Comparison of ENCODE assay signal across 9 mouse cellular contexts in the genomic region with DNA sequence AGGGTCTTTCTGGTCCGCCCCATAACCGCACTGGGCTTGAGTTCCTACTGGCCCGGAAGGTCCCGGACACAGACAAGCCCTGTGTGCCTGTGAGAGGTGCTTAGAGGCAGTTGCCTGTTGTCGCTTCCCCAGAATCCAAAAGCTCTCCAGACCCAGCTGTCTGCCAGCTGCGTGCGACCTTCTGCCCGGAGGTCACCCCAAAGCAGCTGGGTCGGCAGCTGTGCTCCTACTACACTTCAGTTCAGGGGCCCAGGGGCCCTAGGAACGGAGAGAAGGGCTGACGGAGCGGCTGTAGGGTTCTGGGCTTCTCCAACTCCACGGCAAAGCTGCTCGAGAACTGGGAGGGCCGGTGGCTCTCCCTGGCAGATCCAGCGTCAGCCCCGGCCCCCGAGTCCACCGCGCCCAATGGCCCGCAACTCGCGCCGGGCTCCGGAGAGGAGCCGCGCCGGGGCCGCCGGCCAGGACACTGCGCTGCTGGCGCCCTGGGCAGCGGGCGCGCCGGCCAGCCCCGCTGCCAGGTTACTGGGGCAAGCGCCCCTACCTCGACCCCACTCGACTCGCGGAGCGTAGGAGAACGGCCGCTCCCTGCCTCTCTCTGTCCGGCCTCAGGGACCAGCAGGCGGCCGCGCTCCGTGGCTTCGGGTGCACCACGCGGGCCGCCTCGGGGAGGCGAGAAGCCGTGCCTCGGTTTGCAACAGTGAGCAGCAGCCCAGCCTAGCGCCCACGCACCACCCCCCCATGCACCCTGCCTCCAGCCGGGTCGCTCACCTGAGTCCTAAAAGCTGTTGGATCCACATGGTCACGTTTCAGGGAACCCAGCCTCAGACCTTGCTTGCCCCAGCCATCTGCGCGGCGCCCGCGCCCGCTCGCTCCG. TPM values are rescaled to one million over a fixed set of nuclear protein-coding genes. Genes with fewer than 3 reads are reported as not detected.
DNase-seq lines count a peak whose midpoint lies in the region; ATAC-seq lines count a peak whose summit lies in the region.
"Had no signal": no experiment of that assay in that cellular context is flagged by ENCODE, and none has a peak within 500 bp of the region (broad histone marks: within the 10 kb centered on the region; RNA-seq: fewer than 3 reads in every experiment).

No protein-coding gene starts in this region.

- intact Hi-C loops in heart, postnatal 10 days (cut with DNase I): loop anchor here (2.0 kb wide), 1 partner anchor 857 kb away; no protein-coding TSS in a partner anchor

- H3K4me2 ChIP-seq in heart, embryonic 14.5 days (ENCODE audit: low read length): peak overlapping the region; percentile 66
- H3K4me2 ChIP-seq in forebrain, embryonic 14.5 days (ENCODE audit: low read length): peak overlapping the region; percentile 95

- DNase-seq in heart, postnatal 10 days: no peak
- DNase-seq in R1 (ENCODE audit: low read depth, low spot score): peak; percentile 56
- peak; percentile 21 for DNase-seq in forebrain, embryonic 14.5 days (ENCODE audit: low spot score)
- peak; percentile 63 for DNase-seq in midbrain, embryonic 10.5 days (ENCODE audit: low spot score)
- DNase-seq in spleen, postnatal 36 days (ENCODE audit: low spot score in 2 of 2): no peak
- DNase-seq in cerebellum, adult 9-10 months: no peak
- no peak for DNase-seq in natural killer cell, adult 2 months (ENCODE audit: low spot score in 2 of 2)

- no peaks in the 10 kb centered on the region for H3K36me3 ChIP-seq in heart, embryonic 14.5 days (ENCODE audit: control insufficient read depth, insufficient read depth, low read length)
- H3K36me3 ChIP-seq in forebrain, embryonic 14.5 days (ENCODE audit: control insufficient read depth, insufficient read depth, low read length): no peaks in the 10 kb centered on the region
- H3K36me3 ChIP-seq in midbrain, embryonic 10.5 days: no peaks in the 10 kb centered on the region
- H3K36me3 ChIP-seq: G1E had no signal

- no peaks in the 10 kb centered on the region for H3K9me3 ChIP-seq in heart, embryonic 14.5 days (ENCODE audit: control insufficient read depth, low read length)
- no peaks in the 10 kb centered on the region for H3K9me3 ChIP-seq in forebrain, embryonic 14.5 days (replicated peaks; ENCODE audit: control insufficient read depth, low read length)
- H3K9me3 ChIP-seq in midbrain, embryonic 10.5 days (replicated peaks): no peaks in the 10 kb centered on the region

- no peak for ATAC-seq in heart, embryonic 14.5 days (ENCODE audit: insufficient number of reproducible peaks, insufficient read depth, low FRiP score, low read depth)
- ATAC-seq in forebrain, embryonic 14.5 days: peak; percentile 4; the same call in 1 of the 2 replicates

- peak overlapping the region; percentile 14 to 33; a peak in 3 of 4 replicates for H3K4me3 ChIP-seq in heart, embryonic 14.5 days (ENCODE audit: control insufficient read depth in 1 of 2, insufficient read depth in 1 of 2, low read depth in 1 of 2, low read length in 2 of 2)
- H3K4me3 ChIP-seq in forebrain, embryonic 14.5 days (ENCODE audit: low read depth, low read length): peak overlapping the region; percentile 54
- peak overlapping the region; percentile 75 for H3K4me3 ChIP-seq in midbrain, embryonic 10.5 days

- under 1% methylated on average over 62 of the region's 71 CpGs for WGBS in heart, embryonic 14.5 days
- under 1% methylated on average over 45 of the region's 71 CpGs for WGBS in forebrain, embryonic 14.5 days
- under 1% methylated on average over 71 of the region's 71 CpGs for WGBS in midbrain, embryonic 10.5 days

- peaks cover 3 to 12% of the 10 kb centered on the region in 2 experiments; a peak in 2 of 4 replicates for H3K4me1 ChIP-seq in heart, embryonic 14.5 days (ENCODE audit: control insufficient read depth in 2 of 2, insufficient read depth in 2 of 2, low read length in 2 of 2)
- H3K4me1 ChIP-seq in forebrain, embryonic 14.5 days (ENCODE audit: control insufficient read depth, insufficient read depth, low read length): peaks cover 22% of the 10 kb centered on the region
- H3K4me1 ChIP-seq in midbrain, embryonic 10.5 days: peaks cover 86% of the 10 kb centered on the region

- peaks cover 95% of the 10 kb centered on the region for H3K27me3 ChIP-seq in heart, embryonic 14.5 days (ENCODE audit: control insufficient read depth, insufficient read depth, low read length)
- peaks cover 28% of the 10 kb centered on the region; the same call in 1 of the 2 replicates for H3K27me3 ChIP-seq in forebrain, embryonic 14.5 days (replicated peaks; ENCODE audit: control insufficient read depth, insufficient read depth, low read length)
- peaks cover 89% of the 10 kb centered on the region for H3K27me3 ChIP-seq in midbrain, embryonic 10.5 days (ENCODE audit: low read depth, poor library complexity, severe bottlenecking)

- H3K9ac ChIP-seq in heart, embryonic 14.5 days (ENCODE audit: low read length): no peak overlapping the region; the same call in 1 of the 2 replicates
- peak overlapping the region; percentile 73 for H3K9ac ChIP-seq in forebrain, embryonic 14.5 days (ENCODE audit: low read length)

- no peak overlapping the region for H3K27ac ChIP-seq in heart, embryonic 14.5 days (replicated peaks in 1 of 2; ENCODE audit: control insufficient read depth in 1 of 2, insufficient read depth in 1 of 2, low read depth in 2 of 2, low read length in 2 of 2)
- no peak overlapping the region; the same call in 1 of the 2 replicates for H3K27ac ChIP-seq in forebrain, embryonic 14.5 days (ENCODE audit: low read depth, low read length)
- H3K27ac ChIP-seq in midbrain, embryonic 10.5 days (replicated peaks): peak overlapping the region; percentile 87

RNA-seq across cellular contexts. Expression of gene Ajap1, which starts 1.0 kb away (rescaled TPM):
- polyA plus RNA-seq in heart, embryonic 14.5 days (2014; fragmentation: Nextera tagmentation; extraction: Ambion mirVana): 0.34 TPM in 1 of 2 replicates, not detected in the other
- under 1 TPM; 0.07 to 0.29 TPM for total RNA-seq in heart, postnatal 10 days (2021)
- polyA plus RNA-seq in forebrain, embryonic 14.5 days (2014; fragmentation: Nextera tagmentation; extraction: Ambion mirVana): 3.8 and 4.4 TPM in 2 replicates
- polyA plus RNA-seq in midbrain, embryonic 10.5 days (2016; fragmentation: Nextera tagmentation; extraction: Ambion mirVana): 2.2 and 2.4 TPM in 2 replicates
- polyA plus RNA-seq: G1E had no signal

Comparison
In these comparisons a context has a peak if more than half of its experiments do, and no peak if none do; other contexts are left out.
1. H3K4me3 ChIP-seq: peak in every context shown above with its lines; median percentile 75 in midbrain, embryonic 10.5 days; 54 in forebrain, embryonic 14.5 days; 24 in heart, embryonic 14.5 days.
2. DNase-seq: peak in R1 (single experiment), forebrain, embryonic 14.5 days (single experiment) and midbrain, embryonic 10.5 days (single experiment); none in heart, postnatal 10 days (0 of 2), spleen, postnatal 36 days (0 of 2), cerebellum, adult 9-10 months (single experiment) and natural killer cell, adult 2 months (0 of 2).